Mouse (Mus musculus) forebrain, embryonic 10.5 days (tissue): Measurements from ENCODE around the gene Ndel1. TPM values are rescaled to one million over a fixed set of nuclear protein-coding genes. Genes with fewer than 3 reads are reported as not detected.

Experiments
- DNase-seq: peaks from one replicate; pipeline ENCODE4 v3.0.0-alpha.2; 2017; ENCODE audit warnings: low spot score; ENCODE audit errors: extremely low spot score
- H3K27ac ChIP-seq: fragments of 300-500 bp; sonication (generic); 2 replicates; pipeline ENCODE4 v1.5.1; 2016; ENCODE audit warnings: mild to moderate bottlenecking
- H3K27me3 ChIP-seq: fragments of 300-500 bp; sonication (generic); 2 replicates; pipeline ENCODE4 v1.6.1; 2016; ENCODE audit warnings: mild to moderate bottlenecking; ENCODE audit not compliant: poor library complexity, severe bottlenecking
- H3K36me3 ChIP-seq: fragments of 300-500 bp; sonication (generic); replicated peaks from 2 replicates; pipeline ENCODE4 v1.6.1; 2016; ENCODE audit warnings: mild to moderate bottlenecking, moderate library complexity
- H3K4me1 ChIP-seq: fragments of 300-500 bp; sonication (generic); 2 replicates; pipeline ENCODE4 v1.6.1; 2016
- H3K4me3 ChIP-seq: fragments of 300-500 bp; sonication (generic); 2 replicates; pipeline ENCODE4 v1.5.1; 2016; ENCODE audit warnings: mild to moderate bottlenecking, moderate library complexity
- H3K9me3 ChIP-seq: fragments of 300-500 bp; sonication (generic); 2 replicates; pipeline ENCODE4 v1.6.1; 2016; ENCODE audit warnings: mild to moderate bottlenecking, moderate library complexity
- WGBS: fragments of 180-500 bp; shearing (Covaris S2); methylation state at CpG from one replicate; pipeline ENCODE4 v1.1.7; 2016; 5-methylcytosine and 5-hydroxymethylcytosine counted together
- polyA plus RNA-seq: library from polyadenylated mRNA; unstranded; fragments of >200 nt; fragmentation: Nextera tagmentation; extraction: Ambion mirVana; gene quantifications from 2 replicates; pipeline ENCODE4 v1.2.1, GENCODE M21; 2016

Ndel1 gene
- polyA plus RNA-seq, 1 experiment from 2014 or later, result 51.3 TPM

GRCm38 (mm10) chr11:68902047-68902364 lies 30.3 kb upstream of the Ndel1 start:
- WGBS, result under 1% methylated on average over 10 of the region's 10 CpGs
- Histone ChIP-seq H3K9me3 (no peaks in the 10 kb centered on the region), H3K27ac (peak overlapping the region; percentile 98), H3K27me3 (no peaks in the 10 kb centered on the region; the same call in 1 of the 2 replicates), H3K4me3 (peak overlapping the region; percentile 97), H3K36me3 (peaks cover 48% of the 10 kb centered on the region), H3K4me1 (peaks cover 16% of the 10 kb centered on the region)
- DNase-seq, result no peak

- Histone ChIP-seq H3K9me3 (no peaks in the 10 kb centered on the region), H3K36me3 (peaks cover 42% of the 10 kb centered on the region), H3K27me3 (no peaks in the 10 kb centered on the region; the same call in 1 of the 2 replicates), H3K4me1 (peaks cover 16% of the 10 kb centered on the region), H3K4me3 (peak within 1 kb of the TSS; percentile 97), H3K27ac (peak within 1 kb of the TSS; percentile 98)
- DNase-seq, result peak; percentile 99
- under 1% methylated on average over 52 of the region's 52 CpGs for WGBS
Observed at GRCm38 (mm10) chr11:68901351-68902046, 29.8 kb upstream of the Ndel1 start, which contains the start of gene Rpl26. Gene Rpl26, plus strand, starts transcription at chr11:68901583.

- Histone ChIP-seq H3K36me3 (peaks cover 35% of the 10 kb centered on the region), H3K9me3 (no peaks in the 10 kb centered on the region), H3K4me3 (peak overlapping the region; percentile 97), H3K4me1 (peaks cover 16% of the 10 kb centered on the region), H3K27me3 (no peaks in the 10 kb centered on the region; the same call in 1 of the 2 replicates), H3K27ac (peak overlapping the region; percentile 98)
- DNase-seq, result no peak
- 27% methylated on average over 31 of the region's 31 CpGs for WGBS
Observed at GRCm38 (mm10) chr11:68900519-68901350, 29.1 kb upstream of the Ndel1 start.

DNA sequence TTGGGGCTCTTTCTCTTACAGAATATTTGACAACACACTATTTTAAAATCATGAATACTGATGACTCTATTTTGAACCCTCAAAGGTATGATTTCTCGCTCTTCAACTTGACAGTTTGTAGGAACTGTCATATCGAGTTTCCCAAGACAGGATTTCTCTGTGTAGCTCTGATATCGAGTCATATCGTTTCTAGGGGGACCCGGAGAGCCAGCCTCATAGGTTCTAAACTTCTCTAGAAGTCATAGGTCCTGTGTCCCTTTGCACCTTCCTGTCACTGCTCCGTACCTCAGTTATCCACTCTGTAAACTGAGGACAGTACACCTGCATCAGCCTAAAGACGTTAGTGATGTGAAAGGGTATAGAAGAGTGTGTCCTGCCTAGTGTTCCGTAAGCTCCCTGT lies 28.2 kb upstream of the Ndel1 start:
- no peak for DNase-seq
- Histone ChIP-seq H3K4me3 (no peak overlapping the region), H3K27me3 (no peaks in the 10 kb centered on the region; the same call in 1 of the 2 replicates), H3K36me3 (peaks cover 26% of the 10 kb centered on the region), H3K27ac (no peak overlapping the region), H3K9me3 (no peaks in the 10 kb centered on the region), H3K4me1 (peaks cover 16% of the 10 kb centered on the region)
- 90% methylated on average over 8 of the region's 8 CpGs for WGBS

DNA sequence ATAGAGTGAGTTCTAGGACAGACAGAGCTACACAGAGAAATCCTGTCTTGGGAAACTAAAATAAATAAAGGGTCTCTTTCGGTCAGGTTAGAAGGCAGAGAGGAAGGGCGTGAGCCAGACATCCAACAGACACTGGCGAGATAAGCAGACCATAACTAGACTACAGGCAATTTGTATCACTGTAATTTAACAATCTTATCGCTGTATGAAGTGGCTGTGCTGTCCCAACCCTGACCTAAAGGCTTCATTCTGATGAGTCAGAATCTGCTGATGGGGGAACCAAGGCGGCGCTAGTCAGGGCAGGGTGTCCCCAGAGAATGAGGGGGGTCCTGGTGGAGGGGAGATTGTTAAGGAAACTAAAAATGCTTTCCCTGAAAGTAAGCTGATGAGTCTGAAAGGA lies 27.1 kb upstream of the Ndel1 start:
- no peaks in the 10 kb centered on the region; the same call in 1 of the 2 replicates for H3K27me3 ChIP-seq
- no peaks in the 10 kb centered on the region for H3K9me3 ChIP-seq
- no peak overlapping the region for H3K27ac ChIP-seq
- peaks cover 16% of the 10 kb centered on the region for H3K4me1 ChIP-seq
- 92% methylated on average over 6 of the region's 6 CpGs for WGBS
- DNase-seq, result no peak
- H3K4me3 ChIP-seq, result no peak overlapping the region
- H3K36me3 ChIP-seq, result peaks cover 15% of the 10 kb centered on the region

- peaks cover 15% of the 10 kb centered on the region for H3K4me1 ChIP-seq
- WGBS, result 80% methylated on average over 6 of the region's 6 CpGs
- no peaks in the 10 kb centered on the region for H3K9me3 ChIP-seq
- no peak overlapping the region for H3K4me3 ChIP-seq
- H3K27ac ChIP-seq, result no peak overlapping the region
- no peaks in the 10 kb centered on the region; the same call in 1 of the 2 replicates for H3K27me3 ChIP-seq
- no peak for DNase-seq
- H3K36me3 ChIP-seq, result peaks cover 6% of the 10 kb centered on the region
Observed at GRCm38 (mm10) chr11:68897838-68898237, 26.2 kb upstream of the Ndel1 start.

DNA sequence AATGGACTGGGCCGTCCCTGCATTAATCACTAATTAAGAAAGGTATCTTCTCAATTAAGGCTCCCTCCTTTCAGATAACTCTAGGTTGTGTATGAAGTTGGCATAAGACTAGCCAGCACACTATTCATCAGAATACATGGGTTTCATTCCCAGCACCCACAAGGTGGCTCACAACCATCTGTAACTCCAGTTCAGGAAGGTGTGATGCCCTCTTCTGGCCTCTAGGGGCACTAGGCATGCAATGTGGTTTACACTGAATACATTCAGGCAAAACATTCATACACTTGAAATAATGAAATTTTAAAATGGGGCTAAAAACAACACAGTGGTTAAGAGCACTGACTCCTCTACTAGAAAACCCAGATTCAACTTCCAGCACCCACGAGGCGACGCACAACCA lies 25.5 kb upstream of the Ndel1 start:
- no peaks in the 10 kb centered on the region for H3K9me3 ChIP-seq
- no peaks in the 10 kb centered on the region for H3K36me3 ChIP-seq
- peaks cover 13% of the 10 kb centered on the region for H3K4me1 ChIP-seq
- H3K4me3 ChIP-seq, result no peak overlapping the region
- no peak overlapping the region for H3K27ac ChIP-seq
- H3K27me3 ChIP-seq, result no peaks in the 10 kb centered on the region; the same call in 1 of the 2 replicates
- DNase-seq, result no peak
- WGBS, result 46% methylated on average over 4 of the region's 4 CpGs

- DNase-seq, result no peak
- H3K27ac ChIP-seq, result no peak overlapping the region
- no peaks in the 10 kb centered on the region for H3K9me3 ChIP-seq
- no peaks in the 10 kb centered on the region; the same call in 1 of the 2 replicates for H3K27me3 ChIP-seq
- H3K36me3 ChIP-seq, result no peaks in the 10 kb centered on the region
- H3K4me3 ChIP-seq, result no peak overlapping the region
- 95% methylated on average over 5 of the region's 5 CpGs for WGBS
- H3K4me1 ChIP-seq, result peaks cover 13% of the 10 kb centered on the region
Observed at GRCm38 (mm10) chr11:68896247-68896646, 24.6 kb upstream of the Ndel1 start.

DNA sequence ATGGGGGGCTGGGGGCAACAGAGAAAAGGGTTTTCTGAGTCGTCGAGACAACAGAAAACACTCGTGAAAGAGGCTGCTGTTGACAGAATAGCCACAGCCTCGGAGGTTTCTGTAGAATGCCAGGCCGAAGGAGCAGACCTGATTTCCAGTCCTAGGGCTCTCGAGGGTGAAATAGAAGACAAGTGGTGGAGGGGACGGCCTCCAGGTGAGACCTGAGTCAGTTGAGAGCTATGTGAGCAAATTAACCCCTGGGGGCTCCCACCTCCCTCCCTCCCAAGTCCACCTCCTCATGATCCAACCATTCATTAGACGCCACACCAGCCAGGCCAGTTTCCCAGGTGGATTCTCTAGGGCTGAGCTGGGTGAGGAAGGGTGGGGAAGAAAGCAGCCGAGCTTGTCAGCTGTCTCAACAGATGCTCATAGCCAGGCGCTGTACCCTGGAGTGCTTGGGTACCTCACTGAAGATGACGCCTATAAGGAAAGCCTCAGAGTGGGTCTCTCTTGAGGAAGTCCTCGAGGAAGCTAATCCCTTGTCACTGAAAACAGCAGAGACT lies 22.3 kb upstream of the Ndel1 start:
- Histone ChIP-seq H3K36me3 (no peaks in the 10 kb centered on the region), H3K27me3 (no peaks in the 10 kb centered on the region; the same call in 1 of the 2 replicates), H3K4me1 (peaks cover 7% of the 10 kb centered on the region; the same call in 1 of the 2 replicates), H3K27ac (no peak overlapping the region), H3K4me3 (no peak overlapping the region), H3K9me3 (no peaks in the 10 kb centered on the region)
- DNase-seq, result no peak
- 79% methylated on average over 12 of the region's 12 CpGs for WGBS

GRCm38 (mm10) chr11:68892233-68892832 lies 20.7 kb upstream of the Ndel1 start:
- no peak for DNase-seq
- 81% methylated on average over 15 of the region's 15 CpGs for WGBS
- Histone ChIP-seq H3K9me3 (no peaks in the 10 kb centered on the region), H3K4me1 (peaks cover 7% of the 10 kb centered on the region; the same call in 1 of the 2 replicates), H3K27ac (no peak overlapping the region; the same call in 1 of the 2 replicates), H3K27me3 (no peaks in the 10 kb centered on the region), H3K4me3 (no peak overlapping the region), H3K36me3 (no peaks in the 10 kb centered on the region)

DNA sequence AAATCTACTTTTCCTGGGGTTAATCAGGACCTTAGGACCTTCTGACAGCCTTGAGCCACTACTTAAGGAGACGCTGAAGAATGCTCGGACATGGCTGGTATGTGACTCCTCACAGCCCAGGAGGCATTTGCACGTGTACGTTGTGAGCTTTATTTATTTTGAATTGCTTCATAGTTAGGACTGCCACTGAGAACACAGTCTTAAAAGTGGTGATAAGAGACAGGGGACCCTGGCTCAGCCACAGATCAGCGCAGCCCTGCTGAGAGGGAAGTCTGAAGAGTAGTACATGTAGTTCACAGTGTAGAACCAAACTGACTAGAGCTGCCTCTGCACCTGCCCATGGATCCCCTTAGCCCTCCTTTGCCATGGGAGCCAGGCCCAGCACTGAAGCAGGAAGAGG lies 20.2 kb upstream of the Ndel1 start:
- no peak overlapping the region for H3K27ac ChIP-seq
- H3K4me1 ChIP-seq, result peaks cover 7% of the 10 kb centered on the region; the same call in 1 of the 2 replicates
- no peak overlapping the region for H3K4me3 ChIP-seq
- no peaks in the 10 kb centered on the region for H3K27me3 ChIP-seq
- no peaks in the 10 kb centered on the region for H3K9me3 ChIP-seq
- no peak for DNase-seq
- no peaks in the 10 kb centered on the region for H3K36me3 ChIP-seq
- 85% methylated on average over 5 of the region's 5 CpGs for WGBS

GRCm38 (mm10) chr11:68890625-68891024 lies 19.0 kb upstream of the Ndel1 start:
- no peaks in the 10 kb centered on the region for H3K36me3 ChIP-seq
- peaks cover 7% of the 10 kb centered on the region; the same call in 1 of the 2 replicates for H3K4me1 ChIP-seq
- H3K9me3 ChIP-seq, result no peaks in the 10 kb centered on the region
- no peaks in the 10 kb centered on the region for H3K27me3 ChIP-seq
- DNase-seq, result no peak
- no peak overlapping the region for H3K4me3 ChIP-seq
- H3K27ac ChIP-seq, result no peak overlapping the region
- WGBS, result 59% methylated on average over 2 of the region's 2 CpGs
